Mouse (Mus musculus) limb, embryonic 12.5 days (tissue): Measurements from ENCODE around the gene Stac3. TPM values are rescaled to one million over a fixed set of nuclear protein-coding genes. Genes with fewer than 3 reads are reported as not detected.

Experiments used
- ATAC-seq: fragments of 200-750 bp; cut with Nextera tagmentation; 2 replicates; pipeline ENCODE4 v1.8.0; 2017; ENCODE audit warnings: low read depth, moderate TSS enrichment; ENCODE audit not compliant: insufficient number of reproducible peaks, insufficient read depth, low FRiP score, low TSS enrichment
- H3K27ac ChIP-seq: fragments of 300-500 bp; sonication (generic); 2 replicates; pipeline ENCODE4 v1.5.1; 2016; ENCODE audit warnings: mild to moderate bottlenecking, moderate library complexity
- H3K27me3 ChIP-seq: fragments of 300-500 bp; sonication (generic); 2 replicates; pipeline ENCODE4 v1.6.1; 2016; ENCODE audit warnings: mild to moderate bottlenecking, moderate library complexity
- H3K36me3 ChIP-seq: fragments of 300-500 bp; sonication (generic); 2 replicates; pipeline ENCODE4 v1.6.1; 2016; ENCODE audit warnings: mild to moderate bottlenecking, moderate library complexity
- H3K4me1 ChIP-seq: fragments of 300-500 bp; sonication (generic); replicated peaks from 2 replicates; pipeline ENCODE4 v1.6.1; 2016
- H3K4me2 ChIP-seq: fragments of 300-500 bp; sonication (generic); 2 replicates; pipeline ENCODE4 v1.6.1; 2016; ENCODE audit warnings: mild to moderate bottlenecking, moderate library complexity
- H3K4me3 ChIP-seq: fragments of 300-500 bp; sonication (generic); replicated peaks from 2 replicates; pipeline ENCODE4 v1.5.1; 2016; ENCODE audit warnings: mild to moderate bottlenecking
- H3K9ac ChIP-seq: fragments of 300-500 bp; sonication (generic); replicated peaks from 2 replicates; pipeline ENCODE4 v1.6.1; 2016; ENCODE audit warnings: mild to moderate bottlenecking, moderate library complexity
- H3K9me3 ChIP-seq: fragments of 300-500 bp; sonication (generic); 2 replicates; pipeline ENCODE4 v1.6.1; 2016; ENCODE audit warnings: mild to moderate bottlenecking, moderate library complexity
- WGBS: fragments of 180-500 bp; shearing (Covaris S2); methylation state at CpG from one replicate; pipeline ENCODE4 v1.1.7; 2016; 5-methylcytosine and 5-hydroxymethylcytosine counted together
- polyA plus RNA-seq: library from polyadenylated mRNA; unstranded; fragments of >200 nt; fragmentation: Nextera tagmentation; extraction: Ambion mirVana; gene quantifications from 2 replicates; pipeline ENCODE4 v1.2.1, GENCODE M21; 2016

The Stac3 gene
- polyA plus RNA-seq, 1 experiment from 2014 or later = 11.7 TPM

- 2% methylated on average over 17 of the region's 17 CpGs for WGBS
- no peak for ATAC-seq
- Histone ChIP-seq H3K4me2 (peak overlapping the region; percentile 95), H3K27ac (no peak overlapping the region), H3K4me1 (peaks cover 69% of the 10 kb centered on the region), H3K9me3 (no peaks in the 10 kb centered on the region), H3K27me3 (peaks cover 86% of the 10 kb centered on the region), H3K4me3 (peak overlapping the region; percentile 41), H3K36me3 (0 out of 2 replicates have a peak, but pooled peaks cover 4% of the 10 kb centered on the region), H3K9ac (0 out of 2 replicates have a peak overlapping the region, but pooled peaks have one; percentile 8)
These were observed 8.6 kb downstream of the Stac3 start for GRCm38 (mm10) chr10:127509837-127510701.

- H3K4me1 ChIP-seq = peaks cover 79% of the 10 kb centered on the region
- H3K27ac ChIP-seq = peak overlapping the region; percentile 17; the same call in 1 of the 2 replicates
- H3K27me3 ChIP-seq = peaks cover 94% of the 10 kb centered on the region
- no peak for ATAC-seq
- no peaks in the 10 kb centered on the region for H3K36me3 ChIP-seq
- H3K9ac ChIP-seq = no peak overlapping the region
- no peaks in the 10 kb centered on the region for H3K9me3 ChIP-seq
- 2% methylated on average over 11 of the region's 11 CpGs for WGBS
- peak overlapping the region; percentile 50 for H3K4me3 ChIP-seq
- H3K4me2 ChIP-seq = peak overlapping the region; percentile 95
These were observed 9.6 kb downstream of the Stac3 start for GRCm38 (mm10) chr10:127510895-127511617.

GRCm38 (mm10) chr10:127511634-127512306 is 10.3 kb downstream of the Stac3 start:
- H3K9ac ChIP-seq = peak overlapping the region; percentile 60
- WGBS = under 1% methylated on average over 45 of the region's 46 CpGs
- H3K27ac ChIP-seq = no peak overlapping the region

GRCm38 (mm10) chr10:127512307-127512666 is 10.8 kb downstream of the Stac3 start:
- peak overlapping the region; percentile 95 for H3K4me2 ChIP-seq
- peak overlapping the region; percentile 60; the same call in 1 of the 2 replicates for H3K9ac ChIP-seq
- no peaks in the 10 kb centered on the region for H3K9me3 ChIP-seq
- no peak for ATAC-seq
- H3K27ac ChIP-seq = no peak overlapping the region
- peak overlapping the region; percentile 50 for H3K4me3 ChIP-seq
- H3K36me3 ChIP-seq = peaks cover 3% of the 10 kb centered on the region; the same call in 1 of the 2 replicates
- peaks cover 94% of the 10 kb centered on the region for H3K27me3 ChIP-seq
- 4% methylated on average over 7 of the region's 7 CpGs for WGBS
- H3K4me1 ChIP-seq = peaks cover 91% of the 10 kb centered on the region

More at GRCm38 (mm10) chr10:127511634-127512306, 10.3 kb downstream of the Stac3 start:
- no peaks in the 10 kb centered on the region for H3K9me3 ChIP-seq
- H3K4me2 ChIP-seq = peak overlapping the region; percentile 95
- no peaks in the 10 kb centered on the region for H3K36me3 ChIP-seq
- ATAC-seq = no peak
- peak overlapping the region; percentile 50 for H3K4me3 ChIP-seq
- H3K27me3 ChIP-seq = peaks cover 94% of the 10 kb centered on the region
- peaks cover 86% of the 10 kb centered on the region for H3K4me1 ChIP-seq

- peaks cover 96% of the 10 kb centered on the region for H3K4me1 ChIP-seq
- peaks cover 8% of the 10 kb centered on the region for H3K36me3 ChIP-seq
- peak overlapping the region; percentile 50 for H3K4me3 ChIP-seq
- 0 out of 2 replicates have a peak overlapping the region, but pooled peaks have one; percentile 12 for H3K9ac ChIP-seq
- H3K27ac ChIP-seq = 0 out of 2 replicates have a peak overlapping the region, but pooled peaks have one; percentile 4
- ATAC-seq = peak; percentile 12; the same call in 1 of the 2 replicates
- peaks cover 94% of the 10 kb centered on the region for H3K27me3 ChIP-seq
- under 1% methylated on average over 27 of the region's 27 CpGs for WGBS
- H3K9me3 ChIP-seq = no peaks in the 10 kb centered on the region
- peak overlapping the region; percentile 95 for H3K4me2 ChIP-seq
These were observed 11.3 kb downstream of the Stac3 start for GRCm38 (mm10) chr10:127512813-127513212.

GRCm38 (mm10) chr10:127513501-127514091 is 12.1 kb downstream of the Stac3 start:
- peak; percentile 10; the same call in 1 of the 2 replicates for ATAC-seq
- under 1% methylated on average over 16 of the region's 16 CpGs for WGBS
- peak overlapping the region; percentile 12; the same call in 1 of the 2 replicates for H3K9ac ChIP-seq

GRCm38 (mm10) chr10:127514111-127514698 is 12.7 kb downstream of the Stac3 start:
- Histone ChIP-seq H3K27ac (no peak overlapping the region), H3K27me3 (peaks cover 89% of the 10 kb centered on the region), H3K9me3 (no peaks in the 10 kb centered on the region), H3K4me1 (peaks cover 84% of the 10 kb centered on the region), H3K4me2 (peak overlapping the region; percentile 95), H3K4me3 (peak overlapping the region; percentile 50; the same call in 1 of the 2 replicates), H3K36me3 (peaks cover 22% of the 10 kb centered on the region), H3K9ac (no peak overlapping the region; the same call in 1 of the 2 replicates)
- ATAC-seq = no peak
- WGBS = 13% methylated on average over 13 of the region's 13 CpGs

More at GRCm38 (mm10) chr10:127513501-127514091, 12.1 kb downstream of the Stac3 start:
- H3K27ac ChIP-seq = 0 out of 2 replicates have a peak overlapping the region, but pooled peaks have one; percentile 4
- peaks cover 90% of the 10 kb centered on the region for H3K4me1 ChIP-seq
- H3K9me3 ChIP-seq = no peaks in the 10 kb centered on the region
- peak overlapping the region; percentile 95 for H3K4me2 ChIP-seq
- H3K36me3 ChIP-seq = peaks cover 16% of the 10 kb centered on the region
- peaks cover 91% of the 10 kb centered on the region for H3K27me3 ChIP-seq
- H3K4me3 ChIP-seq = peak overlapping the region; percentile 50

- no peak for ATAC-seq
- WGBS = 11% methylated on average over 6 of the region's 6 CpGs
- Histone ChIP-seq H3K9ac (peak within 1 kb of the TSS; percentile 12; the same call in 1 of the 2 replicates), H3K4me3 (peak within 1 kb of the TSS; percentile 50), H3K4me2 (peak within 1 kb of the TSS; percentile 95), H3K4me1 (peaks cover 79% of the 10 kb centered on the region), H3K9me3 (no peaks in the 10 kb centered on the region), H3K27ac (no peak within 1 kb of the TSS), H3K36me3 (peaks cover 28% of the 10 kb centered on the region), H3K27me3 (peaks cover 83% of the 10 kb centered on the region)
These were observed 13.3 kb downstream of the Stac3 start, which contains the start of gene Ndufa4l2 for GRCm38 (mm10) chr10:127514764-127515163. Gene Ndufa4l2 (plus strand): TSS chr10:127514967.

- Histone ChIP-seq H3K4me3 (no peak overlapping the region), H3K4me2 (0 out of 2 replicates have a peak overlapping the region, but pooled peaks have one; percentile 4), H3K9ac (no peak overlapping the region), H3K36me3 (peaks cover 34% of the 10 kb centered on the region), H3K9me3 (no peaks in the 10 kb centered on the region), H3K4me1 (peaks cover 73% of the 10 kb centered on the region), H3K27me3 (peaks cover 76% of the 10 kb centered on the region), H3K27ac (no peak overlapping the region)
- 25% methylated on average over 9 of the region's 9 CpGs for WGBS
- no peak for ATAC-seq
These were observed 13.9 kb downstream of the Stac3 start for GRCm38 (mm10) chr10:127515271-127515982.
